Mouse (Mus musculus) kidney, postnatal 36 days (tissue): ENCODE data around the gene Olfr26.
"Not testable (repeated sequence)": the region's sequence is repeated elsewhere in the genome, so short reads cannot be mapped to it uniquely, and the experiment has no call there.

Source experiments
- DNase-seq, 2 experiments: peaks; one replicate each; pipeline ENCODE4 v3.0.0; 2021 to 2022; ENCODE audit warnings: mixed read lengths in 2 of 2

Gene Olfr26

DNA sequence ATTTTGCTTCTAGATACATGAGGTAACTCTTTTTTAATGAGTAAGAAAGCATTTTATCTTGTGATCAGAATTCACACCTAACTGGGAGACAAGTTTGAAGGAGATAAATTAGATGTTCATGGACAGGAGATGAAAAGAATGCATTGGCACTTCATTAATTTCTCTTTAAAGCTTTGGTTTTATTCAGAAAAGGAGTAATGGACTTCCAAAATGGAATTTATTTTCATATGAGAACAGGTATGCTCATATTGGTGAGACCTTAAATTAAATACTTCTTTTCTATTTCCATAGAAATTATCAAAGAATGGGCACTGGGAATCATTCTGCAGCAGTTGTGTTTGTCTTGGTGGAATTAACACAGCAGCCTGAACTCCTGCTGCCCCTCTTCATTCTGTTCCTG, at the start of gene Olfr26:
TSS of gene Olfr26 (plus strand) at position 301 of the 400 bp plus-strand sequence.
- DNase-seq = no peak

DNA sequence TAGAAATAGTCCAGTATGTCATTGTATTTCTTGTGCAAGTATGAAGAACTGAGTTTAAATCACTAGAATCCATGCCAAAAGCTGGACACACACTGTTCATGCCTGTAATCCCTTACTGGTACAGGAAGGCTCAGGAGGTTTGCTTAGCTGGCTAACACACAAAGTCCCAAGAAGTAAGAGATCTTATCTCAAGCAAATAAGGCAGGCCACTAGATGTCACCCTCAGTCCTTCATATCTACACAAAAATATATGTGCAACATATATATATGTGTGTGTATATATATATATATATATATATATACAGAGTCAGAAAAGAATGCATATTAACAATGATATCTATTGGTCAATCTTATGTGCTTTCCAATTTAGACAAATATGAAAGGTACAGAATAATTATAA, 49.2 kb upstream of the Olfr26 start:
- no peak for DNase-seq

DNA sequence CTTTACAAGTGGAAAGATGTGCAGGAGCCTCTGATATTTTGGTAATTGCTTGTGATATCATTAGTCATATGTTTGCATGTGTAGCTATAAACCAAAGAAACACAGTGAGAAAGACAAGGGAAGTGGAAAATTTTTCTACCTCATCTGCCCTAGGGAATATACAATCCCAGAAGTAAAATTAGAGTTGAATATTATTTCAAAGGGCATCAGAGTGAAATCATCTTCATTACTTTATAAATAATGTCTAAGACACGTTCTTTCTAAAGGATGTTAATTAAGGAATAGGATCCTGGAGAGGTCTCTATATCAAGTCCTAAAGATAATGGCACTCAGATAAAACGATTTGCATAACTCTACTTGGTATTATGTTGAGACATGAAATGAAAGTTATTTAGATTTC, 40.5 kb upstream of the Olfr26 start, which contains the start of gene Olfr922:
TSS of gene Olfr922 (plus strand) at position 301 of the 400 bp plus-strand sequence.
- DNase-seq = no peak

DNA sequence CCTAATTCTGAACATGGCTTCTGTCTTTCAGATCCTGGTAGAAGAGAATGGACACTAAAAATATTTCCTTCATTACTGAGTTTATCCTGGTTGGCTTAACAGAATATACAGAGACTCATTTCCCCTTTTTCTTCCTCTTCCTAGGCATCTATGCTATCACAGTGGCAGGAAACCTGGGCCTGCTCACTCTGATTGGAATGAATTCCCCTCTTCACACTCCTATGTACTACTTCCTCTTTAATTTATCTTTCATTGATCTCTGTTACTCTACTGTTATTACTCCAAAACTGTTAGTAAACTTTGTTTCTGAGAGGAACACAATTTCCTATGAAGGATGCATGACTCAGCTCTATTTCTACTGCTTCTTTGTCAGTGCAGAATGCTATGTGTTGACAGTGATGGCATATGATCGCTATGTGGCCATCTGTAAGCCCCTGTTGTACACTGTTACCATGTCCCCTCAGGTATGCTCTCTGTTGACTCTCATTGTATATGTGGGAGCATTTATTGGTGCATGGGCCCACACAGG, 39.3 kb upstream of the Olfr26 start:
- DNase-seq = no peak

DNA sequence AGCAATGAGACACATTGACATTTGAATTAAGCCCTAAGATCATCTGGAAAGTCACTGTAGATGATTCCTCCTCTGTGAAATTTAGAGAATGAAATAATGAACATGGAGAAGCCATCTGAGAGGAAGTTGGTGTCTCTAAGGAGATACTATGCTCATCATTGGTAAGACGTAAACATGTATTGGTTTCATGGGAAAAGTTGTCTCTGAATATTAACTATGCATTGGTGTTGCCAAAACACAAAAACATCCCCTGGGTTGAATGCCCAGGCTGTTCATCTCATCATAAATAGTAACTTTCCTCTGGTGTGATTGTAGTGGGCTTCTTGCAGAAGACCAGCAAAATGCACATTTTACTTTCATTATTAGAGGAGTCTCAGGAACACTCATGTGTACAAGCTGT, 28.6 kb upstream of the Olfr26 start, which contains the start of gene Olfr923:
TSS of gene Olfr923 (plus strand) at position 301 of the 400 bp plus-strand sequence.
- no peak for DNase-seq

DNA sequence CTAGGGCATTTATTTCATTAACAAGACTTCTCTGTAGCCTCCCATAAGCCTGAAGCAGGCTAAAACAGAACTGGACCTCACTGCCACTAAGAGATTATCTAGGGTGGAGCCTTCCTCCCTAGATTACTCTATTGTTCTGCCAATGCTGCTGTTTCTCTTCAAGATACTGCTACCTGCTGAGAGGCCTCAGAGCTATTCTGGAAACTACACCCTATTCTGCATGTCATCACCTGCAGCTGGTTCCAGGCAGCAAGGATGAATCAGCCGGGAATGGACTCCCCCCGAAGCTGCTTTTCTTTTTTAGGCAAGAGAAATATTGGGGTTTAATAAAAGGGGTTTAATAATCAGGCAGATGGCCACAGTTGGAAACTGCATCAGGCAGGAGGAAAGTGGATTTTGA, 21.8 kb upstream of the Olfr26 start:
- no peak for DNase-seq

DNA sequence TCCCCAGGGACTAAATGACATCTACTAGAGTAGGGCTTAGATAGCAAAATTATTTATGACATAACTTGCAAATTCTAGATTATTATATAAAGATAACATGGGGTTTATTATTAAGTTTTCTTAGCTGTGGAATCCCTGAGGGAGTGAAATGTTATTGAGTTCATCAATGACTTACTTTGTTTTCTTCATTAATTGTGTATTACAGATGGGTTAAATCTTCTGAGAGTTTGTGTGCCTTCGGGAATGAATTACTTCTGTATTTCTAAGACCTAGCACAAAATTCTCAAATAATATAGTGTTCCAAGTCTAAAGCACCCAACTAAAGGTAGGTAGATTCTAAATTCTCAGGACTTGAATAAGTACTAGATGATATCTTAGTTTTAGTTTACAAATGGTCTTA, 10.7 kb upstream of the Olfr26 start, which contains the start of gene Olfr924:
TSS of gene Olfr924 (plus strand) at position 301 of the 400 bp plus-strand sequence.
- no peak for DNase-seq

DNA sequence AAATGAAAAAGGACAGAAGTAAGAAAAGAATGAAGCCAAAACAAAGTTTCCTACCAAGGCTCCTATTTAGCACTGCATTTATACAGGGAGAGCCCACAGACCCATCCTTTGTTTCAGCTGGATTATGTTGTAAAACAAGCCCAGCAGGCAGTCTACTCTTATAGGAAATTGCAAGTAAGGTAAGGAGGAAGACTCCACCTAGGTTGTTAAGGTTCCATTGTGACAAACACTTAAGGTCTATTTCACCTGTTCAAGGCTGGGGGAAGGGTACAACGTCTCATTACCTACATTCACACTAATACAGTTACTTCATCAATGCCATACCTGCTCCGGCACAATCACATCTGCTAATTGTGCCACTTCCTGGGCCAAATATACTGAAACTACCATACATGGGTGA, 20.0 kb downstream of the Olfr26 start:
- not testable (repeated sequence) for DNase-seq

DNA sequence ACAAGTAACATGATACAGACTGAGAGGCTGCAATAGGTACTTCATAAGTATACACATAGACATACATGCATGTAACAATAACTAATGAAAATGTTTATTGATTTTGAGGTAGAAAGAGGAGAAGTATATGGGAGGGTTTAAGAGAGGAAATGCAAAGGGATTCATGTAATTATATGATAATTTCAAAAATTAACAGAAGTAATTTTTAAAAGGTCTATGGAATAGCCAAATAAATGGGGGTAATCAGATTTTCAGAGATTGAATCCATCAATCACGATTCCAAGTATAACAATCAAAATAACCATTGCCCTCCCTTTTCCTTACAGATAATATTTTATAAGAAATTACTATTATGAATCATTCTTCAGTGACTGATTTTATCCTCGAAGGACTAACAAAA, 22.0 kb downstream of the Olfr26 start, which contains the start of gene Olfr926:
TSS of gene Olfr926 (plus strand) at position 301 of the 400 bp plus-strand sequence.
- DNase-seq = no peak
